Mouse (Mus musculus) embryonic fibroblast, embryonic 13.5 days (primary cell): Measurements from ENCODE around the gene Trem2.

Source experiments
- CTCF ChIP-seq: IDR thresholded peaks from 2 replicates; pipeline ENCODE4 v1.5.1; 2011; ENCODE audit warnings: mild to moderate bottlenecking, control low read depth, low read length, moderate library complexity, borderline replicate concordance; ENCODE audit not compliant: insufficient read depth
- POLR2A ChIP-seq: IDR thresholded peaks from 2 replicates; pipeline ENCODE4 v1.6.1; 2011; ENCODE audit warnings: low read depth, mild to moderate bottlenecking, control low read depth, low read length, moderate library complexity

- TF ChIP-seq POLR2A (no peak), CTCF (no peak)
These were observed 13.7 kb upstream of the Trem2 start for GRCm38 (mm10) chr17:48332524-48332923.
